In genomic region chr15:97089526-97089925, GRCm38 (mm10) we compare ENCODE assay signal across 10 mouse cellular contexts. TPM values are rescaled to one million over a fixed set of nuclear protein-coding genes. Genes with fewer than 3 reads are reported as not detected.
DNase-seq lines count a peak whose midpoint lies in the region; ATAC-seq lines count a peak whose summit lies in the region.
"Had no signal": no experiment of that assay in that cellular context is flagged by ENCODE, and none has a peak within 500 bp of the region (broad histone marks: within the 10 kb centered on the region; RNA-seq: fewer than 3 reads in every experiment).

No protein-coding gene starts in this region.

- ATAC-seq in forebrain, embryonic 13.5 days: no peak
- no peak for ATAC-seq in forebrain, embryonic 12.5 days (ENCODE audit: low FRiP score)
- no peak for ATAC-seq in midbrain, embryonic 12.5 days (ENCODE audit: low FRiP score, low read depth)
- no peak for ATAC-seq in granulocyte monocyte progenitor cell, adult 5-6 weeks (replicated peaks; ENCODE audit: poor library complexity, severe bottlenecking)

- no peaks in the 10 kb centered on the region for H3K36me3 ChIP-seq in forebrain, embryonic 13.5 days (ENCODE audit: poor library complexity, severe bottlenecking)
- H3K36me3 ChIP-seq in forebrain, embryonic 12.5 days (replicated peaks): no peaks in the 10 kb centered on the region
- H3K36me3 ChIP-seq in midbrain, embryonic 12.5 days: no peaks in the 10 kb centered on the region

- H3K4me1 ChIP-seq in forebrain, embryonic 13.5 days: peaks cover 3% of the 10 kb centered on the region; the same call in 1 of the 2 replicates
- H3K4me1 ChIP-seq in forebrain, embryonic 12.5 days: peaks cover 7% of the 10 kb centered on the region
- peaks cover 6% of the 10 kb centered on the region; the same call in 1 of the 2 replicates for H3K4me1 ChIP-seq in midbrain, embryonic 12.5 days

- H3K27ac ChIP-seq in forebrain, embryonic 13.5 days: no peak overlapping the region
- no peak overlapping the region for H3K27ac ChIP-seq in forebrain, embryonic 12.5 days
- H3K27ac ChIP-seq in midbrain, embryonic 12.5 days (replicated peaks): no peak overlapping the region
- H3K27ac ChIP-seq: macrophage had no signal

- H3K4me2 ChIP-seq in forebrain, embryonic 13.5 days: peak overlapping the region; percentile 14; the same call in 1 of the 2 replicates
- no peak overlapping the region for H3K4me2 ChIP-seq in forebrain, embryonic 12.5 days
- peak overlapping the region; percentile 12; the same call in 1 of the 2 replicates for H3K4me2 ChIP-seq in midbrain, embryonic 12.5 days (replicated peaks)

- H3K4me3 ChIP-seq in forebrain, embryonic 13.5 days: no peak overlapping the region
- H3K4me3 ChIP-seq in forebrain, embryonic 12.5 days (replicated peaks): no peak overlapping the region
- H3K4me3 ChIP-seq in midbrain, embryonic 12.5 days: no peak overlapping the region

- DNase-seq in embryo, embryonic 9.5 days (ENCODE audit: extremely low spot score): peak; percentile 72
- DNase-seq in kidney, postnatal 14 days: peak; percentile 12
- DNase-seq in ovary, adult 18-20 months (ENCODE audit: low spot score): no peak
- no peak for DNase-seq in frontal cortex, postnatal 36 days (ENCODE audit: low spot score in 2 of 2)

- no peak overlapping the region for H3K9ac ChIP-seq in forebrain, embryonic 13.5 days
- no peak overlapping the region for H3K9ac ChIP-seq in forebrain, embryonic 12.5 days
- no peak overlapping the region for H3K9ac ChIP-seq in midbrain, embryonic 12.5 days (replicated peaks)

- H3K9me3 ChIP-seq in forebrain, embryonic 13.5 days (replicated peaks): no peaks in the 10 kb centered on the region
- 0 out of 2 replicates have a peak, but pooled peaks cover 4% of the 10 kb centered on the region for H3K9me3 ChIP-seq in forebrain, embryonic 12.5 days
- H3K9me3 ChIP-seq in midbrain, embryonic 12.5 days: no peaks in the 10 kb centered on the region

- 14% methylated on average over 6 of the region's 6 CpGs for WGBS in forebrain, embryonic 13.5 days
- 13% methylated on average over 6 of the region's 6 CpGs for WGBS in forebrain, embryonic 12.5 days
- WGBS in midbrain, embryonic 12.5 days: 6% methylated on average over 6 of the region's 6 CpGs

- H3K27me3 ChIP-seq in forebrain, embryonic 13.5 days: no peaks in the 10 kb centered on the region
- H3K27me3 ChIP-seq in forebrain, embryonic 12.5 days: no peaks in the 10 kb centered on the region
- no peaks in the 10 kb centered on the region for H3K27me3 ChIP-seq in midbrain, embryonic 12.5 days

RNA-seq across cellular contexts. Expression of gene Slc38a4, which starts 33.8 kb away (rescaled TPM):
- 2.7 and 3.2 TPM in 2 replicates for polyA plus RNA-seq in forebrain, embryonic 13.5 days (2015; fragmentation: Nextera tagmentation; extraction: Ambion mirVana)
- 8.8 and 14.1 TPM in 2 replicates for polyA plus RNA-seq in forebrain, embryonic 12.5 days (2016; fragmentation: Nextera tagmentation; extraction: Ambion mirVana)
- 14.2 and 17.3 TPM in 2 replicates for polyA plus RNA-seq in midbrain, embryonic 12.5 days (2016; fragmentation: Nextera tagmentation; extraction: Ambion mirVana)
- total RNA-seq in granulocyte monocyte progenitor cell, adult 5-6 weeks (2014; fragmentation: Nextera tagmentation): not detected in 2 replicates
- not detected in 2 replicates for total RNA-seq in granulocyte monocyte progenitor cell, adult 5-6 weeks (2017)
- total RNA-seq: common myeloid progenitor, adult 5-6 weeks had no signal
- polyA plus RNA-seq: macrophage had no signal

Comparison
In these comparisons a context has a peak if more than half of its experiments do, and no peak if none do; other contexts are left out.
1. DNase-seq: peak in embryo, embryonic 9.5 days (single experiment) and kidney, postnatal 14 days (single experiment); none in ovary, adult 18-20 months (single experiment) and frontal cortex, postnatal 36 days (0 of 2).